Mouse (Mus musculus) kidney, adult 2 months (tissue): Measurements from ENCODE around the gene Pla2g5.

Experiments used
- CTCF ChIP-seq: fragments of 200-500 bp; conservative IDR thresholded peaks from 2 replicates; pipeline ENCODE4 v1.5.1; 2011; ENCODE audit warnings: low read depth, mild to moderate bottlenecking, control low read depth, low read length, moderate library complexity, mixed read lengths; ENCODE audit not compliant: insufficient read depth, insufficient read length
- POLR2A ChIP-seq: fragments of 200-500 bp; IDR thresholded peaks from one replicate; pipeline ENCODE4 v1.6.1; 2011; ENCODE audit warnings: low read depth, low read length, control low read depth

- TF ChIP-seq CTCF (no peak), POLR2A (no peak)
Observed at GRCm38 (mm10) chr4:138805248-138805647, 58.0 kb downstream of the Pla2g5 start.
